Mouse (Mus musculus): ENCODE data around the gene Exd2.

DNA sequence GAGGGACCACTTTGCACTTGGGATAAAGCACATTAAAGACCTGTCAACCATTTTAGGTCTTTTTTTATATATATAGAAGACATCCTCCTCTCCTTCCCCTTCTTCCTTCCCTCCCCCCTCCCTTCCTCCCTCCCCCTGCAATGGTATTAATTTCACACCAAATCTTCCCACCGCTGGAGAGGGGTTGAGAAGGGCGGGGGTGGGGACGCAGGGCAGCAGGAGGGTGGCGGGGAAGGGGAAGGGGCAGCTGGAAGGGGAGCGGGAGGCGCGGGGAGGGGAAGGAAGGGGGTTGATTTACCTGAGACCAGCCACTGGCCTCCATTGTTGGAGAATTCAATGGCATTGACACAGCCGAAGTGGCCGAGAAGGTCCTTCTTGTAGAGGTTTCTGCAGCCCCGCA, 27.0 kb upstream of the Exd2 start:
- TF ChIP-seq GATA1 (IDR thresholded peaks at IDR 0.05; ENCODE audit: low read length) (no peak), TAL1 (IDR thresholded peaks at IDR 0.05; ENCODE audit: low read length) (no peak)

Measured in erythroblast, embryonic 14.5 days (primary cell).